Mouse (Mus musculus): ENCODE data around the gene Zhx3.

- TF ChIP-seq CTCF (IDR thresholded peaks at IDR 0.05) (no peak), EP300 (IDR thresholded peaks at IDR 0.05; ENCODE audit: insufficient read depth, low read depth, low read length) (no peak), POLR2A (IDR thresholded peaks at IDR 0.05; ENCODE audit: insufficient read depth, low read depth, low read length) (no peak)
Measured at GRCm38 (mm10) chr2:160916714-160917113, 43.9 kb upstream of the Zhx3 start.
